Mouse (Mus musculus) lung, postnatal 0 days (tissue): ENCODE data around the gene Mafk.

Experiments used
- CTCF ChIP-seq: IDR thresholded peaks from 2 replicates; pipeline ENCODE4 v1.5.1; 2016; ENCODE audit warnings: antibody characterized with exemption, mild to moderate bottlenecking
- EP300 ChIP-seq: IDR thresholded peaks from 2 replicates; pipeline ENCODE4 v1.6.1; 2016; ENCODE audit warnings: antibody characterized with exemption, mild to moderate bottlenecking, control low read depth

GRCm38 (mm10) chr5:139812398-139813125, 21.2 kb downstream of the Mafk start:
- TF ChIP-seq EP300 (no peak), CTCF (no peak)
